Mouse (Mus musculus): ENCODE measurements around the gene Ntng2.

- TF ChIP-seq TCF12 (IDR thresholded peaks at IDR 0.05; ENCODE audit: insufficient read depth, poor library complexity, severe bottlenecking) = no peak
- no peak for TF ChIP-seq MAX (IDR thresholded peaks at IDR 0.05; ENCODE audit: low read depth)
- TF ChIP-seq USF1 (IDR thresholded peaks at IDR 0.05; ENCODE audit: low read depth) = no peak
- no peak for TF ChIP-seq POLR2A (IDR thresholded peaks at IDR 0.05; ENCODE audit: insufficient read length, low read depth)
- TF ChIP-seq MYOG (IDR thresholded peaks at IDR 0.05; ENCODE audit: control insufficient read depth in 1 of 3, insufficient read depth in 1 of 3, insufficient read length in 2 of 3, low read depth in 2 of 3) = no peak
- no peak for TF ChIP-seq POLR2AphosphoS2 (IDR thresholded peaks at IDR 0.05; ENCODE audit: insufficient read length, low read depth)
- TF ChIP-seq E2F4 (IDR thresholded peaks at IDR 0.05; ENCODE audit: insufficient read depth) = no peak
- TF ChIP-seq TCF3 (IDR thresholded peaks at IDR 0.05; ENCODE audit: insufficient read length, low read depth) = no peak
Measured at GRCm38 (mm10) chr2:29247386-29247785, 5.4 kb downstream of the Ntng2 start.
